Mouse (Mus musculus): ENCODE data around the gene Rptor. TPM values are rescaled to one million over a fixed set of nuclear protein-coding genes. Genes with fewer than 3 reads are reported as not detected.
A peak's percentile ranks its signal among the peaks of the same experiment; 100 is the strongest.

Gene Rptor
- total and polyA plus RNA-seq, 3 experiments = 33.9 to 34.9 TPM; not detected in 1

DNA sequence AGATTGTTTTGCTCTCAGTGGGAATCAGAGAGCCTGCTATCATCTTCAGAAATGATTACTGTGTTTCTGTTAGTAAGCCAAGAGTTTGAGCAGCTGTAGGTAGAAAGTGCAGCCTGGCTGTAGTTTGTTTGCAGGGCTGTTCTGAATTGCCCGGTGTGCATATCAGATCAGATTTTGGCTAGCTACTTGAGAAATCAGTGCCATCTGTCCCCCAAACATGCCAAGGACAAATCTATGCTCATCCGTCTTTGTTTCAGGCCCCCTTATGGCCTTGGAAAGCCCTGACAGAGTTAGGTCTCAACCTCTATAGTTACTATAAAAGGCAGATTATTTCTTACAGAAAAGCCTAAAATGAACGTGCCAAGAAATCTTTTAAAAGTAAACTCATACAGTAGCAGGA is 244.9 kb downstream of the Rptor start:
- Histone ChIP-seq H3K79me2 (ENCODE audit: control insufficient read depth, insufficient read depth, low read length, poor library complexity) (no peaks in the 10 kb centered on the region), H3K4me3 (ENCODE audit: control insufficient read depth in 1 of 2, insufficient read depth in 1 of 2, low read depth in 2 of 2, low read length in 2 of 2) (no peak overlapping the region), H3K9me3 (replicated peaks; ENCODE audit: insufficient read depth, low read length) (no peaks in the 10 kb centered on the region), H3K27ac (ENCODE audit: control insufficient read depth, low read depth, low read length) (no peak overlapping the region), H3K36me3 (ENCODE audit: control insufficient read depth in 1 of 2, insufficient read depth in 2 of 2, low read length in 2 of 2) (0 out of 4 replicates have a peak, but pooled peaks cover 0 to 1% of the 10 kb centered on the region in 2 experiments), H3K9ac (ENCODE audit: control insufficient read depth, low read depth, low read length, poor library complexity, severe bottlenecking) (no peak overlapping the region), H3K27me3 (ENCODE audit: control insufficient read depth in 1 of 2, insufficient read depth in 2 of 2, low read length in 2 of 2) (no peaks in the 10 kb centered on the region), H3K4me1 (ENCODE audit: control insufficient read depth in 1 of 2, insufficient read depth in 2 of 2, low read length in 2 of 2) (peaks cover 0 to 4% of the 10 kb centered on the region in 2 experiments; a peak in 1 of 4 replicates)
- DNase-seq (ENCODE audit: low read depth, low spot score) = no peak
- TF ChIP-seq CTCF (IDR thresholded peaks at IDR 0.05 in 2 of 3, conservative IDR thresholded peaks at IDR 0.05 in 1 of 3; ENCODE audit: control insufficient read depth in 1 of 3, insufficient read depth in 1 of 3, low read depth in 2 of 3, low read length in 3 of 3, poor library complexity in 1 of 3, severe bottlenecking in 1 of 3) (no peak), MYC (IDR thresholded peaks at IDR 0.05; ENCODE audit: low read depth, low read length) (no peak)

DNA sequence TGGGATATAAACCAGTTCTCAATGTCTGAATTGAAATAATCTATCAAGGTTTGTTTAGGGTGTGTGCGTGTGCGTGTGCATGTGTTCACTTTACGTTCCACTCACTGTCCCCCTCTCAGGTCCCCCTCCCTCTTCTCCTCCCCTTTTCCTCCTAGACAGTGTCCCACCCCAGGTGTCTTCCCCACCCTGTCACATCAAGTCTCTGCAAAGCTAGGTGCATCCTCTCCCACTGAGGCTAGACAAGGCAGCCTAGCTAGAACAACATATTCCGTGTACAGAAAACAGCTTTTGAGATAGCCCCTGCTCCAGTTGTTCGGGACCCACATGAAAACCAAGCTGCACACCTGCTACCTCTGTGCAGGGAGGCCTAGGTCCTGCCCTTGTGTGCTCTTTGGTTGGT is 245.5 kb downstream of the Rptor start:
- Histone ChIP-seq H3K4me3 (ENCODE audit: control insufficient read depth in 1 of 2, insufficient read depth in 1 of 2, low read depth in 2 of 2, low read length in 2 of 2) (no peak overlapping the region), H3K4me1 (ENCODE audit: control insufficient read depth in 1 of 2, insufficient read depth in 2 of 2, low read length in 2 of 2) (peaks cover 0 to 4% of the 10 kb centered on the region in 2 experiments; a peak in 1 of 4 replicates), H3K27ac (ENCODE audit: control insufficient read depth, low read depth, low read length) (no peak overlapping the region), H3K36me3 (ENCODE audit: control insufficient read depth in 1 of 2, insufficient read depth in 2 of 2, low read length in 2 of 2) (0 out of 4 replicates have a peak, but pooled peaks cover 0 to 1% of the 10 kb centered on the region in 2 experiments), H3K27me3 (ENCODE audit: control insufficient read depth in 1 of 2, insufficient read depth in 2 of 2, low read length in 2 of 2) (no peaks in the 10 kb centered on the region), H3K79me2 (ENCODE audit: control insufficient read depth, insufficient read depth, low read length, poor library complexity) (no peaks in the 10 kb centered on the region), H3K9ac (ENCODE audit: control insufficient read depth, low read depth, low read length, poor library complexity, severe bottlenecking) (no peak overlapping the region), H3K9me3 (replicated peaks; ENCODE audit: insufficient read depth, low read length) (no peaks in the 10 kb centered on the region)
- DNase-seq (ENCODE audit: low read depth, low spot score) = no peak
- TF ChIP-seq POLR2AphosphoS5 (IDR thresholded peaks at IDR 0.05; ENCODE audit: borderline replicate concordance, low read depth, low read length) (no peak), MYB (IDR thresholded peaks at IDR 0.05; ENCODE audit: low read depth, low read length) (no peak), CHD2 (IDR thresholded peaks at IDR 0.05; ENCODE audit: low read length) (no peak), ELF1 (IDR thresholded peaks at IDR 0.05; ENCODE audit: low read depth, low read length) (no peak), CHD1 (IDR thresholded peaks at IDR 0.05; ENCODE audit: low read depth, low read length) (no peak), MAX (IDR thresholded peaks at IDR 0.05; ENCODE audit: low read length) (no peak), RCOR1 (IDR thresholded peaks at IDR 0.05; ENCODE audit: low read depth, low read length) (no peak), TCF12 (IDR thresholded peaks at IDR 0.05; ENCODE audit: low read depth, low read length) (no peak), POLR2AphosphoS2 (IDR thresholded peaks at IDR 0.05; ENCODE audit: low read length) (no peak), GABPA (IDR thresholded peaks at IDR 0.05; ENCODE audit: low read depth, low read length) (no peak), EP300 (IDR thresholded peaks at IDR 0.05; ENCODE audit: low read depth in 1 of 2, low read length in 2 of 2) (no peak), ZNF384 (IDR thresholded peaks at IDR 0.05; ENCODE audit: low read depth, low read length) (no peak)

DNA sequence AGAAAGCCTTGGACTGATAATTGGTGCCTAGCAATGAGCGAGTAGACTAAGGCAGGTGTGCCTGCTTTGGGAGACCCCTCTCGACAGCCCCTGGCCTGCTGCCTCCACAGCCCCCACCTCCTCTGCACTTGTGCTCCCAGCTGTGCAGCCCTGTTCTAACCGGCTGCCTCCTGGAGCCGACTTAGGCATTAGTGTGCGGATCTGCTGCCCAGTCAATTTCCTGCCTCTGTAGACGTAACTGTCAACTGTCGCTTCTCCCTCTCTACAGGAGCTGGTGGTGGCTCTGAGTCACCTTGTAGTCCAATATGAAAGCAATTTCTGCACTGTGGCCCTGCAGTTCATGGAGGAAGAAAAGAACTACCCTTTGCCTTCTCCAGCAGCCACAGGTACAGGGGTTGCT is 253.3 kb downstream of the Rptor start:
- Histone ChIP-seq H3K36me3 (ENCODE audit: control insufficient read depth in 1 of 2, insufficient read depth in 2 of 2, low read length in 2 of 2) (peaks cover 4 to 19% of the 10 kb centered on the region in 2 experiments; a peak in 3 of 4 replicates), H3K27ac (ENCODE audit: control insufficient read depth, low read depth, low read length) (peak overlapping the region; percentile 85), H3K27me3 (ENCODE audit: control insufficient read depth in 1 of 2, insufficient read depth in 2 of 2, low read length in 2 of 2) (no peaks in the 10 kb centered on the region), H3K4me1 (ENCODE audit: control insufficient read depth in 1 of 2, insufficient read depth in 2 of 2, low read length in 2 of 2) (peaks cover 12 to 16% of the 10 kb centered on the region in 2 experiments), H3K4me3 (ENCODE audit: control insufficient read depth in 1 of 2, insufficient read depth in 1 of 2, low read depth in 2 of 2, low read length in 2 of 2) (no peak overlapping the region), H3K9me3 (replicated peaks; ENCODE audit: insufficient read depth, low read length) (no peaks in the 10 kb centered on the region), H3K79me2 (ENCODE audit: control insufficient read depth, insufficient read depth, low read length, poor library complexity) (no peaks in the 10 kb centered on the region), H3K9ac (ENCODE audit: control insufficient read depth, low read depth, low read length, poor library complexity, severe bottlenecking) (peak overlapping the region; percentile 53)
- DNase-seq (ENCODE audit: low read depth, low spot score) = peak; percentile 47
- TF ChIP-seq E2F4 (IDR thresholded peaks at IDR 0.05; ENCODE audit: borderline replicate concordance, low read depth, low read length) (no peak), POLR2AphosphoS2 (IDR thresholded peaks at IDR 0.05; ENCODE audit: low read length) (no peak), JUND (IDR thresholded peaks at IDR 0.05; ENCODE audit: low read depth, low read length) (no peak), TAL1 (IDR thresholded peaks at IDR 0.05; ENCODE audit: low read length) (no peak), RAD21 (IDR thresholded peaks at IDR 0.05; ENCODE audit: low read depth, low read length) (no peak), GABPA (IDR thresholded peaks at IDR 0.05; ENCODE audit: low read depth, low read length) (no peak), MEF2A (IDR thresholded peaks at IDR 0.05; ENCODE audit: extremely low read depth, insufficient replicate concordance, low read depth, low read length, poor library complexity, severe bottlenecking) (no peak), MAFK (IDR thresholded peaks at IDR 0.05; ENCODE audit: borderline replicate concordance, low read depth, low read length) (no peak)

All from MEL (cell line).